Mouse (Mus musculus): ENCODE data around the gene Vrk1. TPM values are rescaled to one million over a fixed set of nuclear protein-coding genes. Genes with fewer than 3 reads are reported as not detected.

Gene Vrk1
- 1 to 10 TPM; 3.2 to 4.0 TPM for total RNA-seq (2021)
- long read RNA-seq, experiment 1, transcript Vrk1-202 (13 exons, 1,509 nt): major isoform, 5 of 12 reads
- long read RNA-seq, experiment 1, partial matches to known transcripts: 3 of 12 reads
- long read RNA-seq, experiment 1, other reads (novel, unspliced or antisense): 1 of 12 reads
- long read RNA-seq, experiment 2, partial matches to known transcripts: 3 of 9 reads
- long read RNA-seq, experiment 2, other reads (novel, unspliced or antisense): 3 of 9 reads

- peak; percentile 86 to 93 for DNase-seq
Measured at GRCm38 (mm10) chr12:106010065-106010915, at the start of gene Vrk1. TSS of gene Vrk1 (plus strand) at chr12:106010228.

GRCm38 (mm10) chr12:105960592-105961330, 49.3 kb upstream of the Vrk1 start:
- intact Hi-C loops (cut with DNase I): no loop called here
- no peak for DNase-seq

More at GRCm38 (mm10) chr12:106010065-106010915, at the start of gene Vrk1:
- intact Hi-C loops (cut with DNase I): no loop called here

DNA sequence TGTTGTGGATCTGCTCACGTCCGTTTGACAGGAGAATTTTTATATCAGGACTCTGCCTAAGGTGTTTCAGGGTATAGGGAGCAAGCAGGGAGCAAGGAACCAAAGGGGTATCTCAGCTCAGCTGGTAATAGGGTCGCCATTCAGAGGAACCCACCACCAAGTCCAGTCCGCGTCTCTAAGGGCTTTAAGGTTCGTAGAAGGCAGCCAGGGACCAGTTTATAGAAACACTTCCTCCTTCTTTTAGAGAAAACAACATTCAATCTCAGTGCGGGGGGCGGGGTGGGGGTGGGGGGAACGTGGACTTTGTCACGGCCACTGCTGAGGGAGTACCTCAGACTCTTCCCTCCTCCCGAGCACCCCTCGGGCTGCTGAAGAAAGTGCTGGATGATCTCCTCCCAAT, 48.4 kb upstream of the Vrk1 start:
- no peak for DNase-seq
- intact Hi-C loops (cut with DNase I): loop anchor here (2.0 kb wide), 2 partner anchors 71 to 123 kb away; no protein-coding TSS in a partner anchor

DNA sequence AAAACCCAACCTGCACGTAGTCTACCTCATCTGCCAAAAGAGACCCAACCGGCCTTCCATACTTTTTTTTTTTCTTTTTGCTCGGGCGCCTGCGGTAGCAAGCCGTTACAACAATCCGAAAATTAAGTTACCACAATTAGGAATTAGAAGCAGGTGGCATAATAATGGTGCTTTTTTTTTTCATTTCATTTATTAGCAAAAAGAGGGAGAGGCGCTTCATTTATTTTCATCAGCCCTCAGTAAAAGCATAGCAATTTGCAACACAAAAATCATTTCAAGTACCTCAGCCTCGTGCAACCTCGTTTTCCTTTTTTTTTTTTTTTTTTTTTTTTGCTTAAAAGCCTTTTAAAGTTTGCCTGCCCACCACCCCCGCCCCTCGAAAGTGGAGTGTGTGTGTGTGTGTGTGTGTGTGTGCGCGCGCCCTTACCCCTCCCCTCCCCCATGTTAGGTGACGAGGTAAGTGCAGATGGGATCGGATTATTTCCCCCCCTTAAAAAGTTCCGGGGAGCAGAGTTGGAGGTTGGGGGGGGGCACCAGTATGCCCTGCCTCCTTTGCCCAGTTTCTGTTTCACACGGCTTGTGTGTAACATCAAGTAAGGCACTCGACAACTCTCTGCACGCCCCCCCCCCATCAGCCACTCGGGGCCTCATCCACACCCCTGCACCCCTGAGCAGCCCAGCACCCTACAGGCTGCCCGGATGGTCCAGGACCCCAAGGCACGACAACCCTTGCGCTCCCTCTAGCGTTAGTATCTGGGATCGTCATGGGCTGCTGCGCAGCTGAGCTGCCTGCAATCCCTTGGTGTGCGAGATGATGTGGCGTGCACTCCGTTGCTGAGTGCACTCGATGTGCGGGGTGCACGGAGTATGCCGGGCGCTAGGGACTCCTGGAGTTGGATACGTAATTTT, 47.7 kb upstream of the Vrk1 start:
- intact Hi-C loops (cut with DNase I): loop anchor here (2.0 kb wide), 2 partner anchors 72 to 124 kb away; no protein-coding TSS in a partner anchor
- DNase-seq: peak; percentile 81 to 83

GRCm38 (mm10) chr12:105963012-105963572, 46.9 kb upstream of the Vrk1 start:
- intact Hi-C loops (cut with DNase I): loop anchor here (2.0 kb wide), 2 partner anchors 72 to 124 kb away; no protein-coding TSS in a partner anchor

GRCm38 (mm10) chr12:105966887-105967637, 43.0 kb upstream of the Vrk1 start:
- DNase-seq: no peak
- intact Hi-C loops (cut with DNase I): no loop called here

More at GRCm38 (mm10) chr12:105963012-105963572, 46.9 kb upstream of the Vrk1 start:
- peak in 1 of 2 experiments; percentile 11 for DNase-seq

DNA sequence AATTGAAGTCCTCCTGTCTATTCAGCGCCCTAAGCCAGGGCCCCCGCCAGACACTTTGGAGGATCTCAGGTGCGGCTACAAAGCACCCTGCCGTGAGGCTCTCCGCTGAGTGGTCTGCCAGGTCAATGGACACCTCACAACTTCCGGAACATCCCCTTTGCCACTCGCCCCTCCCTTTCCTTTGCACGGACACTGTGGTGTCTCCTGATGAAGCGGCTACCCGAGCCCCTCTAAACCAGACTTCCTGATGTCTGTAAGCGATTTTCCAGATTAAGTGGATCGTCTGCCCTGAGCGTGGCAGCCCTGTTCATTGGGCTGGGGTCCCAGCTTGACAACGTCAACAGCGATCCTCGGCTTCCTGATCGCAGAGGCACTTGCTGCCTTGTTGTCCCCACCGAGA, 42.2 kb upstream of the Vrk1 start:
- intact Hi-C loops (cut with DNase I): no loop called here
- no peak for DNase-seq

DNA sequence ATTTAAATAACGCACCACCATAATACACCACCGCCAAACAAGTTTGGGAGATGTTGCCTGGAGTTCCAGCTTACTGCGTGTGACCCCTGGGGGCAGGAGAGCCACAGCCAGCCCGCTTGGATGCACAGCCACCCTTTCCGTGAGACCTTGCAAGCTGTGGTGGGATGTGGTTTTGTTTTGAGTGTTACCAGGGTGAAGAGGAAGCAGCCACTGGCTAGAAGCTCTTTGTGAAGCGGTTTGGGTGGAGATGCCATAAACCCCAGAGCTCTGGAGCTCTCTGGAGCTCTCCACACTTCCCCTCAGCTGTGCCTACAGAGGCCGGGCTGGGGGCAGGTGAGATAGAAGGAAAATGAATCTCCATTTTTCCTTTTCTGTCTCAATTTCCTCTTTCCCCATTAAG, 38.8 kb upstream of the Vrk1 start:
- DNase-seq: no peak
- intact Hi-C loops (cut with DNase I): no loop called here

DNA sequence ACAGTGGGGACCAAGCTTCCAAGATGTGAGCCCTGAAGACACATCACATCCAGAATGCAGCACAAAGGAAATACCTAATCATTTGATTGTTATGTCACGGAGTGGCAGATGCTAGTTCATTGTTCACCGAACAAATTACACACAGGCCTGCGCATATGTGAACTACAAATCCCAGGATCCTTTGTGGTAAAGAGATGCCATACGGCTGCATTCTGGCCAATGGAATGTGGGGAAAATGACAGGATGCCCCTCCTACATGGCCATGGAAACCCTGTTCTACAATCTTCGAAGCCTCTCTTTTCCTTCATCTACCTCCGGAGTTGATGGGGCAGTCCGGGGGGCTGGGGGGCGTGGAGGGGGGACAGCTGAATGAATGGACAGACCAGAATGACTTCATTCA, 37.4 kb upstream of the Vrk1 start:
- no peak for DNase-seq
- intact Hi-C loops (cut with DNase I): no loop called here

DNA sequence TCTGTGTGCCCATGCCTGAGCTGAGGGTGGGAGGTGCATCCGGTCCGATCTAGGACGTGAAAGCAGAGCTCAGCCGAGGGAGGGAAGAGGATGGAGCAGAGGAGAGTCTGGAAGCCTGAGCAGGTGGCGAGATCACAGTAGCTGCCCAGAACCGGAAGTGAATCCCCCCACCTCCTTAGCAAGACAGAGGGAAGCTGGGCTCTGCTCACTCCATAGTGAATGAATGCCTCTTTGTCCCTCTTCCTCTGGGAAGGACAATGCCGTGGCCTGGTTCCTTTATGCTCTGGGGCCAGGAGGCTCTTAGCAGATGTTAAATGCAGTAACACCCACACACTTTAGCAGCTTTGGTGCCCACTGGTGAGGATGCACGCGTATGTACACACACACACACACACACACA, 36.3 kb upstream of the Vrk1 start:
- no peak for DNase-seq
- intact Hi-C loops (cut with DNase I): no loop called here

DNA sequence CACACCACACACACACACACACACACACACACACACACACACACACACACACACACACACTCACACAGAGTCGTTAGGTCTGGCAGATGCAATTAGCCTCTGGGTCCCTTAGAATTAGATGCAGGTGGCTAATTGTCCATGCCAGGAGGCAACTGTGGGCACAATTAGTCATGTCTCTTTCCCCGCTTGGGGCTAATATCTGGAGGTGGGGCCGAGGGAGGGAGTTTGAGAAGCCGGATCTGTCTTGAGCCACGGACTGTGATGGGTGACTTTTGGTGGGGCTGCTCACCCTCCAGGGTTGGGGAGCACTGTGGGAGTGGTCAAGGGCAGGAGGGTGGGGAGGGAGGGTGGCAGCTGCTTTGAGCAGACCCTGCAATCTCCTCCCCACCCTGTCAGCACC, 35.9 kb upstream of the Vrk1 start:
- DNase-seq: no peak
- intact Hi-C loops (cut with DNase I): no loop called here

DNA sequence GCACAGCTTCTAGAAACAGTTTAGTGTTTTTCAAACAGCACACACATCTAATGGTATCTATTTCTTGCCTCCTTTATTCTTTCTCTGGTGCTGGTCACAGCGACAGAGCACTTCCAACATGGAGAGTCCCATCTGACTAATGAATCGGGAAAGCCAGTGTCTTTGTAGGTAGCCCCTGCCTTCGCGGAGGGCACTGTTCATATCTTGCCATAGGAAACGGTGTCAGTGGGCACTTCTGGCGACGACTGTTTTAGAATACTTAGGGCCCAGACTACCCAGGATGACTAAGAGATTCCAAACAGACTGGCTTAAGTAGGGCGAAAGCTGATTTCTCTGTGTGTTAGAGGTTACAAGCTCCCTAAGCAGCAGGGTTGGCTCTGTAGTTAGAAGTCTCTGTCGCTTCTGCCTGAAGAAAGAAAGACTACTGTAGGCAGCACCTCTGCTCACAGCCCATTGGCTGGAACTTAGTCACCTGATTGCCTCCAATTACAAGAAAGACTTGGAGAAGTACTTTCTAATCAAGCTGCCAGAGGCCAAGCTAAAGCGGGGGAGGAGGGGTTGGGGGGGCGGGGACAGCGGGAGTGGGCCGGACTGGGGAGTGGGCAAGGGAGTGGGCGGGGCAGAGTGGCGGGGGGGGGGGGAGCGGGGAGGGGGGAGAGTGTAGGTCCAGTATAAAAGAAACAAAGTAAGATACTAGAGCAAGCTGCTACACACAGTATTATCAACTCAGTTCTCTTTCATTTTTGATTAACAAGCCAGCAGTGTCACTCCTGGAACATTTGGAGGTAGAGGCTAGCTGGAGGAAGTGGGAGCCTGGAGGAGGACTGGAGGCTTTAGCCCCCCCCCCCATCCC, 28.7 kb upstream of the Vrk1 start:
- DNase-seq: no peak

GRCm38 (mm10) chr12:105981974-105982305, 28.1 kb upstream of the Vrk1 start:
- intact Hi-C loops (cut with DNase I): no loop called here
- no peak for DNase-seq

More for the DNA sequence above, 28.7 kb upstream of the Vrk1 start:
- intact Hi-C loops (cut with DNase I): no loop called here

DNA sequence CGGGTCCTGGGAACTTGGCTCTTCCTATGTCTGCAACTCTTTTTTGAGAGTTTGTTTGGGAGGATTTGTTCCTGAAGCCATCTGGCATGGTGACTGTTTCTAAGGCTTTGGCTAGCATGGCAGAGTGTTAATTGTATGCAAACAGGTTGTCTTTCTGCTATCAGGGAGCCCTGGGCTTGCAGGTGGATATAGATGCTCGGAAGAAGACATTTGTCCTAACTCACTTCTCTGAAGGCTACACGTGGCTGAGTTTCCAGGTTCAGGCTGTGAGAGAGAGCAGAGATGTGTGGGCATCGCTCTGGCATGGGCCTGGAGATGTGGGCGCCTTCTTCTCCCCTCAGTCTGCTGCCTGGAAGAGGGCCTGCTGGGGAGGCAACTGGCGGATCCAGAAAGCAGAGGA, 27.4 kb upstream of the Vrk1 start:
- intact Hi-C loops (cut with DNase I): no loop called here
- DNase-seq: no peak

GRCm38 (mm10) chr12:105983499-105983898, 26.5 kb upstream of the Vrk1 start:
- intact Hi-C loops (cut with DNase I): no loop called here
- no peak for DNase-seq

DNA sequence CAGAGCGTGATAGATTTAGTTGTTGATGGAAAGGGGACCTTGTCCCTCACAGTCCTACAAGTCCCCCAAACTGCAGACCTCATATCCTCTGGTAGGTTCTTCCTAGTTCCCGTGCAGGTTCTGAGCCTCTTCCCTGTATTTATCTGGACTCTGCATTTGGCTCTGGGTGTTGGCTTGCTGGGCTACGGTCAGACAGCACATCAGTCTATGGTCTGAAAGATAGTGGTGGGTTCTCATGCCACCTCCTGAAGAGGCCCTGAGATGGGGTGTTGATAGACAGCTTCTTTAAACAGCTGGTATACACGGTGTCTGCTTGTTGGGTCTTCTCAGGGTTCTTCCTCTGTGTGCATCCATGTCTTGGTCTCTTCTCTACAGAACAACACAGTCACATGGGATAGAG, 21.6 kb upstream of the Vrk1 start:
- DNase-seq: no peak
- intact Hi-C loops (cut with DNase I): no loop called here

- intact Hi-C loops (cut with DNase I): no loop called here
Measured at GRCm38 (mm10) chr12:105992756-105993155, 17.3 kb upstream of the Vrk1 start.

GRCm38 (mm10) chr12:105993356-105993755, 16.7 kb upstream of the Vrk1 start:
- DNase-seq: no peak
- intact Hi-C loops (cut with DNase I): no loop called here

More at GRCm38 (mm10) chr12:105992756-105993155, 17.3 kb upstream of the Vrk1 start:
- no peak for DNase-seq
